Mouse (Mus musculus) forebrain, embryonic 15.5 days (tissue): ENCODE measurements at regions not wholly inside any gene's neighbourhood (a gene's known extent, or its start where the extent isn't known, plus 50 kb on each side); places are given as distances from the start of the nearest gene placed in this dataset.

Source experiments
- ATAC-seq: fragments of 200-750 bp; cut with Nextera tagmentation; replicated peaks from 2 replicates; pipeline ENCODE4 v1.8.0; 2017; ENCODE audit warnings: mild to moderate bottlenecking, moderate TSS enrichment, moderate library complexity
- H3K27ac ChIP-seq: fragments of 300-500 bp; sonication (generic); replicated peaks from 2 replicates; pipeline ENCODE4 v1.5.1; 2015; ENCODE audit warnings: mild to moderate bottlenecking, inconsistent platforms
- H3K27me3 ChIP-seq: fragments of 300-500 bp; sonication (generic); 2 replicates; pipeline ENCODE4 v1.6.1; 2015; ENCODE audit warnings: inconsistent platforms
- H3K36me3 ChIP-seq: fragments of 300-500 bp; sonication (generic); 2 replicates; pipeline ENCODE4 v1.6.1; 2015; ENCODE audit warnings: mild to moderate bottlenecking, inconsistent platforms
- H3K4me1 ChIP-seq: fragments of 300-500 bp; sonication (generic); 2 replicates; pipeline ENCODE4 v1.6.1; 2015; ENCODE audit warnings: inconsistent platforms
- H3K4me2 ChIP-seq: fragments of 300-500 bp; sonication (generic); replicated peaks from 2 replicates; pipeline ENCODE4 v1.6.1; 2015; ENCODE audit warnings: mild to moderate bottlenecking, inconsistent platforms
- H3K4me3 ChIP-seq: fragments of 300-500 bp; sonication (generic); 2 replicates; pipeline ENCODE4 v1.5.1; 2015; ENCODE audit warnings: mild to moderate bottlenecking, inconsistent platforms
- H3K9ac ChIP-seq: fragments of 300-500 bp; sonication (generic); replicated peaks from 2 replicates; pipeline ENCODE4 v1.6.1; 2015; ENCODE audit warnings: mild to moderate bottlenecking, inconsistent platforms
- H3K9me3 ChIP-seq: fragments of 300-500 bp; sonication (generic); 2 replicates; pipeline ENCODE4 v1.6.1; 2016; ENCODE audit warnings: inconsistent platforms
- WGBS: fragments of 180-500 bp; shearing (Covaris S2); methylation state at CpG from one replicate; pipeline ENCODE4 v1.1.7; 2015; ENCODE audit warnings: mixed read lengths; 5-methylcytosine and 5-hydroxymethylcytosine counted together

- Histone ChIP-seq H3K4me1 (no peaks in the 10 kb centered on the region), H3K4me3 (no peak overlapping the region), H3K36me3 (no peaks in the 10 kb centered on the region), H3K27ac (no peak overlapping the region), H3K27me3 (no peaks in the 10 kb centered on the region), H3K9me3 (no peaks in the 10 kb centered on the region), H3K9ac (no peak overlapping the region), H3K4me2 (no peak overlapping the region)
- no peak for ATAC-seq
- 38% methylated on average over 2 of the region's 2 CpGs for WGBS
Observed at GRCm38 (mm10) chr19:16075512-16076086, 57.0 kb upstream of the Gnaq start.

- Histone ChIP-seq H3K27me3 (no peaks in the 10 kb centered on the region), H3K9me3 (no peaks in the 10 kb centered on the region), H3K27ac (no peak overlapping the region), H3K4me1 (no peaks in the 10 kb centered on the region), H3K4me3 (no peak overlapping the region), H3K9ac (no peak overlapping the region), H3K4me2 (no peak overlapping the region), H3K36me3 (no peaks in the 10 kb centered on the region)
- ATAC-seq = no peak
- 83% methylated on average over 1 of the region's 1 CpGs for WGBS
Observed at GRCm38 (mm10) chr19:16075026-16075425, 57.6 kb upstream of the Gnaq start.

GRCm38 (mm10) chr19:16067314-16067713 is 65.3 kb upstream of the Gnaq start:
- Histone ChIP-seq H3K9me3 (no peaks in the 10 kb centered on the region), H3K36me3 (no peaks in the 10 kb centered on the region), H3K4me3 (no peak overlapping the region), H3K27ac (no peak overlapping the region), H3K27me3 (no peaks in the 10 kb centered on the region), H3K4me2 (no peak overlapping the region), H3K4me1 (peaks cover 7% of the 10 kb centered on the region), H3K9ac (no peak overlapping the region)
- 87% methylated on average over 6 of the region's 6 CpGs for WGBS
- no peak for ATAC-seq

- 94% methylated on average over 3 of the region's 3 CpGs for WGBS
- Histone ChIP-seq H3K27ac (no peak overlapping the region), H3K4me1 (peaks cover 7% of the 10 kb centered on the region), H3K9me3 (no peaks in the 10 kb centered on the region), H3K9ac (no peak overlapping the region), H3K4me3 (no peak overlapping the region), H3K27me3 (no peaks in the 10 kb centered on the region), H3K4me2 (no peak overlapping the region), H3K36me3 (no peaks in the 10 kb centered on the region)
- ATAC-seq = no peak
Observed at GRCm38 (mm10) chr19:16064911-16065310, 67.7 kb upstream of the Gnaq start.

- peaks cover 7% of the 10 kb centered on the region for H3K4me1 ChIP-seq
- H3K4me3 ChIP-seq = peak overlapping the region; percentile 15; the same call in 1 of the 2 replicates
- peak; percentile 83 for ATAC-seq
- H3K9ac ChIP-seq = peak overlapping the region; percentile 51
- H3K4me2 ChIP-seq = peak overlapping the region; percentile 55
- H3K27ac ChIP-seq = no peak overlapping the region
- H3K27me3 ChIP-seq = no peaks in the 10 kb centered on the region
- WGBS = 19% methylated on average over 12 of the region's 12 CpGs
- no peaks in the 10 kb centered on the region for H3K9me3 ChIP-seq
- H3K36me3 ChIP-seq = no peaks in the 10 kb centered on the region
Observed at GRCm38 (mm10) chr19:16063916-16064580, 68.6 kb upstream of the Gnaq start.

GRCm38 (mm10) chr19:16063533-16063915 is 69.1 kb upstream of the Gnaq start:
- Histone ChIP-seq H3K27ac (no peak overlapping the region), H3K4me3 (no peak overlapping the region), H3K9me3 (no peaks in the 10 kb centered on the region), H3K36me3 (no peaks in the 10 kb centered on the region), H3K27me3 (no peaks in the 10 kb centered on the region), H3K9ac (no peak overlapping the region), H3K4me2 (no peak overlapping the region), H3K4me1 (peaks cover 7% of the 10 kb centered on the region)
- peak; percentile 61; the same call in 1 of the 2 replicates for ATAC-seq
- WGBS = 64% methylated on average over 8 of the region's 8 CpGs

- no peak overlapping the region for H3K27ac ChIP-seq
- H3K27me3 ChIP-seq = no peaks in the 10 kb centered on the region
- no peak overlapping the region for H3K9ac ChIP-seq
- no peaks in the 10 kb centered on the region for H3K9me3 ChIP-seq
- H3K4me3 ChIP-seq = no peak overlapping the region
- H3K4me2 ChIP-seq = no peak overlapping the region
- no peak for ATAC-seq
- no peaks in the 10 kb centered on the region for H3K36me3 ChIP-seq
- 85% methylated on average over 11 of the region's 11 CpGs for WGBS
- H3K4me1 ChIP-seq = peaks cover 7% of the 10 kb centered on the region
Observed at GRCm38 (mm10) chr19:16061821-16062220, 70.8 kb upstream of the Gnaq start.

GRCm38 (mm10) chr19:16059026-16059425 is 73.6 kb upstream of the Gnaq start:
- Histone ChIP-seq H3K4me3 (no peak overlapping the region), H3K4me2 (no peak overlapping the region), H3K9me3 (no peaks in the 10 kb centered on the region), H3K27ac (no peak overlapping the region), H3K4me1 (peaks cover 4% of the 10 kb centered on the region), H3K9ac (no peak overlapping the region), H3K27me3 (no peaks in the 10 kb centered on the region), H3K36me3 (no peaks in the 10 kb centered on the region)
- WGBS = 93% methylated on average over 4 of the region's 4 CpGs
- no peak for ATAC-seq

GRCm38 (mm10) chr19:16050220-16051055 is 65.6 kb upstream of the Cep78 start:
- Histone ChIP-seq H3K9me3 (no peaks in the 10 kb centered on the region), H3K4me3 (peak overlapping the region; percentile 38), H3K27ac (peak overlapping the region; percentile 12; the same call in 1 of the 2 replicates), H3K4me2 (peak overlapping the region; percentile 63), H3K4me1 (peaks cover 13% of the 10 kb centered on the region), H3K9ac (peak overlapping the region; percentile 33; the same call in 1 of the 2 replicates), H3K27me3 (no peaks in the 10 kb centered on the region), H3K36me3 (no peaks in the 10 kb centered on the region)
- ATAC-seq = peak; percentile 81
- 3% methylated on average over 18 of the region's 18 CpGs for WGBS

- Histone ChIP-seq H3K9ac (0 out of 2 replicates have a peak overlapping the region, but pooled peaks have one; percentile 33), H3K4me1 (peaks cover 13% of the 10 kb centered on the region), H3K27ac (no peak overlapping the region), H3K9me3 (no peaks in the 10 kb centered on the region), H3K36me3 (no peaks in the 10 kb centered on the region), H3K4me2 (peak overlapping the region; percentile 63), H3K4me3 (peak overlapping the region; percentile 38), H3K27me3 (no peaks in the 10 kb centered on the region)
- 10% methylated on average over 3 of the region's 3 CpGs for WGBS
- ATAC-seq = no peak
Observed at GRCm38 (mm10) chr19:16049646-16050045, 64.9 kb upstream of the Cep78 start.

GRCm38 (mm10) chr19:16046977-16047376 is 62.2 kb upstream of the Cep78 start:
- no peak overlapping the region for H3K4me3 ChIP-seq
- no peak overlapping the region for H3K27ac ChIP-seq
- 86% methylated on average over 7 of the region's 7 CpGs for WGBS
- ATAC-seq = no peak
- H3K4me1 ChIP-seq = peaks cover 13% of the 10 kb centered on the region
- H3K9ac ChIP-seq = no peak overlapping the region
- H3K27me3 ChIP-seq = no peaks in the 10 kb centered on the region
- no peaks in the 10 kb centered on the region for H3K9me3 ChIP-seq
- no peak overlapping the region for H3K4me2 ChIP-seq
- H3K36me3 ChIP-seq = no peaks in the 10 kb centered on the region

GRCm38 (mm10) chr19:16045261-16045660 is 60.5 kb upstream of the Cep78 start:
- WGBS = 81% methylated on average over 3 of the region's 3 CpGs

More at GRCm38 (mm10) chr19:16045261-16045660, 60.5 kb upstream of the Cep78 start:
- Histone ChIP-seq H3K27me3 (no peaks in the 10 kb centered on the region), H3K9me3 (no peaks in the 10 kb centered on the region), H3K4me1 (peaks cover 6% of the 10 kb centered on the region), H3K36me3 (no peaks in the 10 kb centered on the region), H3K27ac (no peak overlapping the region), H3K9ac (no peak overlapping the region), H3K4me2 (no peak overlapping the region), H3K4me3 (no peak overlapping the region)
- ATAC-seq = no peak
